Comparison of ENCODE assay signal across 9 mouse cellular contexts in the genomic region with DNA sequence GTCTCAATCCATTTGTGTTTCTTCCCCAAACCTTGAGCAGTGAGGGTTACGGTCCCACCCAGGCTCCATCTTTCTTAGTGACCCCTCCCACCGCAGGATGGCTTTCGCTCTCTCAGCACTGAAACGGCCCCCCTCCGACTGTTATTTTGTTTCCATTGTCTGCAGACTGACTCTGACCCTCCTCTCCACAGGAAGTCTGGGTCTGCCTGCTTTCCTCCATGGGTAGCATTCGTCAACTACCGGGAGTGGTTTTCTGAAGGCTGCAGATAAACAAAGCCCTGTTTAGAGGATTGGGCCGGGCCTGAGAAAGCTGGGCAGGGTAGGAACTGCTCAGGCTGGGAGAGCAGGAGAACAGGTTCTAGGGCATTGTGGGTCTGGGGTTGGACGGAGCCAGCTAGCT. TPM values are rescaled to one million over a fixed set of nuclear protein-coding genes. Genes with fewer than 3 reads are reported as not detected.
DNase-seq lines count a peak whose midpoint lies in the region; ATAC-seq and TF ChIP-seq lines count a peak whose summit lies in the region.
"Had no signal": no experiment of that assay in that cellular context is flagged by ENCODE, and none has a peak within 500 bp of the region (broad histone marks: within the 10 kb centered on the region; RNA-seq: fewer than 3 reads in every experiment).

No protein-coding gene starts in this region.

- intact Hi-C loops in heart, postnatal 10 days (cut with DNase I), result no loop called here

- H3K36me3 ChIP-seq in heart, embryonic 12.5 days, result no peaks in the 10 kb centered on the region
- no peaks in the 10 kb centered on the region for H3K36me3 ChIP-seq in embryonic facial prominence, embryonic 14.5 days (ENCODE audit: control insufficient read depth, insufficient read depth, low read length)
- no peaks in the 10 kb centered on the region for H3K36me3 ChIP-seq in limb, embryonic 12.5 days
- no peaks in the 10 kb centered on the region for H3K36me3 ChIP-seq in midbrain, postnatal 0 days (ENCODE audit: insufficient read depth, low read length)

- ATAC-seq in heart, embryonic 12.5 days (ENCODE audit: insufficient number of reproducible peaks, low FRiP score), result peak; percentile 63
- ATAC-seq in embryonic facial prominence, embryonic 14.5 days (ENCODE audit: low read depth), result no peak
- ATAC-seq in limb, embryonic 12.5 days (ENCODE audit: insufficient number of reproducible peaks, insufficient read depth, low FRiP score, low TSS enrichment, low read depth), result no peak
- no peak for ATAC-seq in midbrain, postnatal 0 days (ENCODE audit: low FRiP score)

- H3K4me3 ChIP-seq in heart, embryonic 12.5 days, result peak overlapping the region; percentile 37
- H3K4me3 ChIP-seq in embryonic facial prominence, embryonic 14.5 days (ENCODE audit: low read depth, low read length), result no peak overlapping the region
- H3K4me3 ChIP-seq in limb, embryonic 12.5 days (replicated peaks), result 0 out of 2 replicates have a peak overlapping the region, but pooled peaks have one; percentile 6
- no peak overlapping the region for H3K4me3 ChIP-seq in midbrain, postnatal 0 days (ENCODE audit: low read depth, low read length)

- no peaks in the 10 kb centered on the region for H3K27me3 ChIP-seq in heart, embryonic 12.5 days (replicated peaks)
- 0 out of 2 replicates have a peak, but pooled peaks cover 5% of the 10 kb centered on the region for H3K27me3 ChIP-seq in embryonic facial prominence, embryonic 14.5 days (replicated peaks; ENCODE audit: control insufficient read depth, insufficient read depth, low read length)
- peaks cover 3% of the 10 kb centered on the region; the same call in 1 of the 2 replicates for H3K27me3 ChIP-seq in limb, embryonic 12.5 days
- H3K27me3 ChIP-seq in midbrain, postnatal 0 days (ENCODE audit: insufficient read depth, low read length), result no peaks in the 10 kb centered on the region

- no peak overlapping the region; the same call in 1 of the 2 replicates for H3K27ac ChIP-seq in heart, embryonic 12.5 days (ENCODE audit: poor library complexity, severe bottlenecking)
- H3K27ac ChIP-seq in embryonic facial prominence, embryonic 14.5 days (replicated peaks; ENCODE audit: low read depth, low read length), result no peak overlapping the region
- no peak overlapping the region for H3K27ac ChIP-seq in limb, embryonic 12.5 days
- H3K27ac ChIP-seq in midbrain, postnatal 0 days (ENCODE audit: low read depth, low read length), result no peak overlapping the region

- no peak overlapping the region for H3K9ac ChIP-seq in heart, embryonic 12.5 days
- peak overlapping the region; percentile 34; the same call in 1 of the 2 replicates for H3K9ac ChIP-seq in embryonic facial prominence, embryonic 14.5 days (ENCODE audit: low read depth, low read length)
- no peak overlapping the region for H3K9ac ChIP-seq in limb, embryonic 12.5 days (replicated peaks)
- H3K9ac ChIP-seq in midbrain, postnatal 0 days (replicated peaks; ENCODE audit: low read length, poor library complexity, severe bottlenecking), result no peak overlapping the region

- H3K9me3 ChIP-seq in heart, embryonic 12.5 days (replicated peaks), result no peaks in the 10 kb centered on the region
- H3K9me3 ChIP-seq in embryonic facial prominence, embryonic 14.5 days (ENCODE audit: control insufficient read depth, low read length), result no peaks in the 10 kb centered on the region
- no peaks in the 10 kb centered on the region; the same call in 1 of the 2 replicates for H3K9me3 ChIP-seq in limb, embryonic 12.5 days
- H3K9me3 ChIP-seq in midbrain, postnatal 0 days (ENCODE audit: low read length), result no peaks in the 10 kb centered on the region

- no peak for TF ChIP-seq CTCF in midbrain, postnatal 0 days (IDR thresholded peaks at IDR 0.05)

- peak overlapping the region; percentile 71 for H3K4me2 ChIP-seq in heart, embryonic 12.5 days
- peak overlapping the region; percentile 50 for H3K4me2 ChIP-seq in embryonic facial prominence, embryonic 14.5 days (ENCODE audit: low read depth, low read length)
- peak overlapping the region; percentile 52 for H3K4me2 ChIP-seq in limb, embryonic 12.5 days
- 0 out of 2 replicates have a peak overlapping the region, but pooled peaks have one; percentile 13 for H3K4me2 ChIP-seq in midbrain, postnatal 0 days (ENCODE audit: low read depth, low read length, poor library complexity, severe bottlenecking)

- 8% methylated on average over 9 of the region's 9 CpGs for WGBS in heart, embryonic 12.5 days
- 5% methylated on average over 9 of the region's 9 CpGs for WGBS in embryonic facial prominence, embryonic 14.5 days
- 8% methylated on average over 9 of the region's 9 CpGs for WGBS in limb, embryonic 12.5 days
- WGBS in midbrain, postnatal 0 days, result 8% methylated on average over 9 of the region's 9 CpGs

- no peak for DNase-seq in heart, postnatal 10 days
- no peak for DNase-seq in embryonic facial prominence, embryonic 14.5 days (ENCODE audit: low spot score)
- DNase-seq in midbrain, postnatal 0 days (ENCODE audit: low spot score), result no peak
- DNase-seq in right cerebral cortex, postnatal 10 days (ENCODE audit: low spot score in 2 of 2), result no peak
- DNase-seq in spleen, postnatal 14 days (ENCODE audit: low spot score in 2 of 2), result no peak
- DNase-seq in layer of hippocampus, adult 8-10 months (ENCODE audit: low spot score in 2 of 2), result no peak

- peaks cover 21% of the 10 kb centered on the region for H3K4me1 ChIP-seq in heart, embryonic 12.5 days (replicated peaks)
- peaks cover 23% of the 10 kb centered on the region for H3K4me1 ChIP-seq in embryonic facial prominence, embryonic 14.5 days (ENCODE audit: control insufficient read depth, insufficient read depth, low read length)
- H3K4me1 ChIP-seq in limb, embryonic 12.5 days (replicated peaks), result peaks cover 37% of the 10 kb centered on the region
- H3K4me1 ChIP-seq in midbrain, postnatal 0 days (ENCODE audit: insufficient read depth, low read length), result peaks cover 13% of the 10 kb centered on the region; the same call in 1 of the 2 replicates

RNA-seq across cellular contexts. Expression of gene Ccdc60, which starts 1.1 kb away (rescaled TPM):
- polyA plus RNA-seq in heart, embryonic 12.5 days (2016; fragmentation: Nextera tagmentation; extraction: Ambion mirVana), result 0.46 and 0.52 TPM in 2 replicates
- total RNA-seq in heart, postnatal 10 days (2021), result not detected
- polyA plus RNA-seq in embryonic facial prominence, embryonic 14.5 days (2014; fragmentation: Nextera tagmentation; extraction: Ambion mirVana), result 1.1 and 1.9 TPM in 2 replicates
- 1.4 and 1.7 TPM in 2 replicates for polyA plus RNA-seq in limb, embryonic 12.5 days (2016; fragmentation: Nextera tagmentation; extraction: Ambion mirVana)
- 1.8 and 2.2 TPM in 2 replicates for total RNA-seq in midbrain, postnatal 0 days (2014; rRNA removed)
- polyA plus RNA-seq in midbrain, postnatal 0 days (2015; fragmentation: Nextera tagmentation; extraction: Ambion mirVana), result 2.5 and 2.6 TPM in 2 replicates
- under 1 TPM; 0.14 to 0.52 (median 0.38) TPM for total RNA-seq in layer of hippocampus, adult 8-10 months (2022)
- polyA plus RNA-seq: spleen, adult 2 months had no signal

Comparison
In these comparisons a context has a peak if more than half of its experiments do, and no peak if none do; other contexts are left out.
1. H3K4me2 ChIP-seq: peak in every context shown above with its lines; median percentile 71 in heart, embryonic 12.5 days; 52 in limb, embryonic 12.5 days; 50 in embryonic facial prominence, embryonic 14.5 days; 13 in midbrain, postnatal 0 days.
2. H3K4me3 ChIP-seq: peak in heart, embryonic 12.5 days (single experiment) and limb, embryonic 12.5 days (single experiment); none in embryonic facial prominence, embryonic 14.5 days (single experiment) and midbrain, postnatal 0 days (single experiment).